Mouse (Mus musculus): ENCODE data around the gene Phf20.
"Not testable (repeated sequence)": the region's sequence is repeated elsewhere in the genome, so short reads cannot be mapped to it uniquely, and the experiment has no call there.

GRCm38 (mm10) chr2:156234016-156234415 is 37.8 kb downstream of the Phf20 start:
- not testable (repeated sequence) for TF ChIP-seq TAL1, GATA1 (IDR thresholded peaks at IDR 0.05; ENCODE audit: low read length)
